Mouse (Mus musculus) bone marrow, adult 2 months (tissue): Measurements from ENCODE around the gene Endov.

Experiments used
- CTCF ChIP-seq: fragments of 200-500 bp; IDR thresholded peaks from 2 replicates; pipeline ENCODE4 v1.5.1; 2011; ENCODE audit warnings: low read length, control low read depth; ENCODE audit not compliant: control insufficient read depth, insufficient read depth
- POLR2A ChIP-seq: fragments of 200-500 bp; IDR thresholded peaks from 2 replicates; pipeline ENCODE4 v1.6.1; 2011; ENCODE audit warnings: low read depth, mild to moderate bottlenecking, control low read depth, low read length, borderline replicate concordance; ENCODE audit not compliant: control insufficient read depth

GRCm38 (mm10) chr11:119548741-119549370 lies 57.7 kb downstream of the Endov start:
- TF ChIP-seq CTCF (no peak), POLR2A (no peak)
